Mouse (Mus musculus) intestine, embryonic 15.5 days (tissue): Measurements from ENCODE around the gene Ssxb5. TPM values are rescaled to one million over a fixed set of nuclear protein-coding genes. Genes with fewer than 3 reads are reported as not detected.
"Not testable (repeated sequence)": the region's sequence is repeated elsewhere in the genome, so short reads cannot be mapped to it uniquely, and the experiment has no call there.

Experiments used
- ATAC-seq: fragments of 200-750 bp; cut with Nextera tagmentation; 2 replicates; pipeline ENCODE4 v1.8.0; 2017; ENCODE audit warnings: moderate TSS enrichment, moderate library complexity
- H3K27ac ChIP-seq: fragments of 300-500 bp; sonication (generic); 2 replicates; pipeline ENCODE4 v1.5.1; 2015; ENCODE audit warnings: mild to moderate bottlenecking, inconsistent platforms
- H3K27me3 ChIP-seq: fragments of 300-500 bp; sonication (generic); replicated peaks from 2 replicates; pipeline ENCODE4 v1.6.1; 2015; ENCODE audit warnings: inconsistent platforms
- H3K36me3 ChIP-seq: fragments of 300-500 bp; sonication (generic); 2 replicates; pipeline ENCODE4 v1.6.1; 2015; ENCODE audit warnings: inconsistent platforms
- H3K4me1 ChIP-seq: fragments of 300-500 bp; sonication (generic); replicated peaks from 2 replicates; pipeline ENCODE4 v1.6.1; 2015; ENCODE audit warnings: inconsistent platforms
- H3K4me2 ChIP-seq: fragments of 300-500 bp; sonication (generic); replicated peaks from 2 replicates; pipeline ENCODE4 v1.6.1; 2015; ENCODE audit warnings: mild to moderate bottlenecking, inconsistent platforms
- H3K4me3 ChIP-seq: fragments of 300-500 bp; sonication (generic); replicated peaks from 2 replicates; pipeline ENCODE4 v1.5.1; 2015; ENCODE audit warnings: inconsistent platforms
- H3K9ac ChIP-seq: fragments of 300-500 bp; sonication (generic); 2 replicates; pipeline ENCODE4 v1.6.1; 2015; ENCODE audit warnings: inconsistent platforms
- H3K9me3 ChIP-seq: fragments of 300-500 bp; sonication (generic); 2 replicates; pipeline ENCODE4 v1.6.1; 2016; ENCODE audit warnings: inconsistent platforms
- WGBS: fragments of 180-500 bp; shearing (Covaris S2); methylation state at CpG from one replicate; pipeline ENCODE4 v1.1.7; 2015; 5-methylcytosine and 5-hydroxymethylcytosine counted together
- polyA plus RNA-seq: library from polyadenylated mRNA; unstranded; fragments of >200 nt; fragmentation: Nextera tagmentation; extraction: Ambion mirVana; gene quantifications from 2 replicates; pipeline ENCODE4 v1.2.1, GENCODE M21; 2015

The Ssxb5 gene
- not detected in 2 replicates for polyA plus RNA-seq

DNA sequence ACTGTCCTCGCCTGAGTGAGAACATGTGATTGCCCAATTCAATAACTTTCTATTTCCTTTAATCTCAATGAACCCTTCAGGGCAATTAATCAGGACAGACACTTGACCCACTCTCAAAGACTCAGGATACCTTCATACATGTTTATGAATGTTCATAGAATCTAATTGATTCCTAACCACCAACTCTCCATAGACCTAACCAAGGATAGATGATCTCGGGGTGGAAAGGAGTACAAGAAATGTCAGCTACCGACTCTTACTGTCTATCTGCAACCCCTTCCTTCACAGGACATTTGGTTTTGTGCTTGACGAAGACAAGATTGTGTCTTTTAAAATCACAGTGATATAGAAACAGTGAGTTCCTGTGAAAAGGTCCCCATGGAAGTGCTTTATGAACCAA is at the start of gene Ssxb5:
TSS of gene Ssxb5 (plus strand) at position 301 of the 400 bp plus-strand sequence.
- not testable (repeated sequence) for H3K4me3 ChIP-seq, H3K9me3 ChIP-seq, H3K9ac ChIP-seq, ATAC-seq, H3K36me3 ChIP-seq, H3K27me3 ChIP-seq, H3K4me2 ChIP-seq, H3K27ac ChIP-seq, H3K4me1 ChIP-seq
- 74% methylated on average over 4 of the region's 4 CpGs for WGBS

DNA sequence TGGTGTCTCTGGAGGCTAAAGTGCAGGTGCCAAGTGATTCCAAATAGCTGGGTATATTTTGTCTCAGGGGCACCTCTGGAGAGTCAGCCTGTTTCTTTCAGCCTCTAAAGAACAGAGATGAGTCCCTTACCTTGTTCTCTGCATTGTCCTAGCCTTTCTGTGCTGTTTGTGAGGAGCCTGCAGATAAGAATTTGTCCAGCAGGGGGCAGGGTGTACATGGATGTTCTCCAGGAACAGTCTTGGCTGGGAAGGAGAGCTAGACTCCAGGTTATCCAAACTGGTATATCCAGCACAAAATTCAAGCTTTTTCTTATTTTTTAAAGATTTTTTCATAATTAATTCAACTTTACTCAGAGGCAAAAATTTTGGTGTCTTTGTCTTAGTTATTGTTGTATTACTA is 28.6 kb downstream of the Ssxb5 start:
- no peak overlapping the region for H3K4me2 ChIP-seq
- H3K4me1 ChIP-seq, result no peaks in the 10 kb centered on the region
- no peaks in the 10 kb centered on the region for H3K27me3 ChIP-seq
- no peak overlapping the region for H3K9ac ChIP-seq
- H3K4me3 ChIP-seq, result no peak overlapping the region
- no peak for ATAC-seq
- no peak overlapping the region for H3K27ac ChIP-seq
- no peaks in the 10 kb centered on the region for H3K9me3 ChIP-seq
- H3K36me3 ChIP-seq, result no peaks in the 10 kb centered on the region

DNA sequence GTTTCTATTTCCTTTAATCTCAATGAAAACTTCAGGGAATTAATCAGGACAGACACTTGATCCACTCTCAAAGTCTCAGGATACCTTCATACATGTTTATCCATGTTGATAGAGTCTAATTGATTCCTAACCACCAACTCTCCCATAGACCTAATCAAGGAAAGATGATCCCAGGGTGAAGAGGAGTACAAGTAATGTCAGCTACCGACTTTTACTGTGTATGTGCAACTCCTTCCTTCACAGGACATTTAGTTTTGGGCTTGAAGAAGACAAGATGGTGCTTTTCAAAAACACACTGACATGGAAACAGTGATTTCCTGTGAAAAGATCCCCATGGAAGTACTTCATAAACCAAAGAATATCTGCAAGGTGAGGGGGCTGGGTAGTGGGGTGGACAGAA is 40.2 kb downstream of the Ssxb5 start, which contains the start of gene Gm6592:
TSS of gene Gm6592 (plus strand) at position 301 of the 400 bp plus-strand sequence.
- no peaks in the 10 kb centered on the region for H3K27me3 ChIP-seq
- H3K27ac ChIP-seq, result no peak within 1 kb of the TSS
- H3K4me2 ChIP-seq, result no peak within 1 kb of the TSS
- ATAC-seq, result no peak
- H3K9ac ChIP-seq, result no peak within 1 kb of the TSS
- WGBS, result 60% methylated on average over 1 of the region's 1 CpGs
- no peaks in the 10 kb centered on the region for H3K4me1 ChIP-seq
- no peaks in the 10 kb centered on the region for H3K9me3 ChIP-seq
- H3K4me3 ChIP-seq, result no peak within 1 kb of the TSS
- no peaks in the 10 kb centered on the region for H3K36me3 ChIP-seq

DNA sequence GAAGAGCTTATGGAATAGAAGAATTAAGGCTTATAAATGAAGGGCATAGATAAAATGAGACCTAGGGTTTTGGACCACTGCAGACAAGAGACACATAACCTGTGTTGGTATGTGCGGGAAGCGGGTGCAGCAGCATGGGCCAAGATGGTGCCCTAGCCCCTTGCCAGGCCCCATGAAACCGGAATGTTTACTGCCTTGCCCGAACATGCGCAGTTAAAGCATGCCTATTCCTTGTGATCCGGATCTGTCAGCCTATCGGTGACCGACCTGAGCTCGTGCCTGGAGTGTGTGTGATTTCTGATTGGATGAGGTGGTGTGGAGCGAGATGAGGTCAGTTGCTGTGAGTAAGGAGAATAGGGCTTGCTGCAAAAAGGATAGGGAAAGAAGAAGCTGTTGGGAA is 49.0 kb downstream of the Ssxb5 start:
- H3K4me2 ChIP-seq, result no peak overlapping the region
- no peak overlapping the region for H3K9ac ChIP-seq
- H3K9me3 ChIP-seq, result no peaks in the 10 kb centered on the region
- H3K27me3 ChIP-seq, result no peaks in the 10 kb centered on the region
- H3K36me3 ChIP-seq, result no peaks in the 10 kb centered on the region
- WGBS, result 88% methylated on average over 10 of the region's 10 CpGs
- no peak overlapping the region for H3K27ac ChIP-seq
- ATAC-seq, result no peak
- H3K4me3 ChIP-seq, result no peak overlapping the region
- H3K4me1 ChIP-seq, result no peaks in the 10 kb centered on the region

Other genes starting within 250 kb of the Ssxb5 start
- not detected in 2 replicates for gene Ssxb3, start 211.9 kb upstream of the Ssxb5 start, polyA plus RNA-seq
- gene Ssxb8, start 112.8 kb upstream of the Ssxb5 start, polyA plus RNA-seq, result not detected in 2 replicates
- not detected in 2 replicates for gene Ssx9, start 55.3 kb upstream of the Ssxb5 start, polyA plus RNA-seq
- gene Gm6592, start 40.3 kb downstream of the Ssxb5 start, polyA plus RNA-seq, result not detected in 2 replicates
- not detected in 2 replicates for gene Gm5751, start 70.6 kb downstream of the Ssxb5 start, polyA plus RNA-seq
- gene B630019K06Rik, start 88.7 kb downstream of the Ssxb5 start, polyA plus RNA-seq, result 2.7 and 3.3 TPM in 2 replicates
- not detected in 2 replicates for gene Fthl17b, start 159.3 kb downstream of the Ssxb5 start, polyA plus RNA-seq
- gene Fthl17c, start 172.9 kb downstream of the Ssxb5 start, polyA plus RNA-seq, result not detected in 2 replicates
- not detected in 2 replicates for gene Fthl17d, start 183.1 kb downstream of the Ssxb5 start, polyA plus RNA-seq
- gene Fthl17e, start 229.8 kb downstream of the Ssxb5 start, polyA plus RNA-seq, result not detected in 2 replicates